Mouse (Mus musculus) forebrain, embryonic 10.5 days (tissue): Measurements from ENCODE around the gene Frs3. TPM values are rescaled to one million over a fixed set of nuclear protein-coding genes. Genes with fewer than 3 reads are reported as not detected.

Source experiments
- DNase-seq: peaks from one replicate; pipeline ENCODE4 v3.0.0-alpha.2; 2017; ENCODE audit warnings: low spot score; ENCODE audit errors: extremely low spot score
- H3K27ac ChIP-seq: fragments of 300-500 bp; sonication (generic); 2 replicates; pipeline ENCODE4 v1.5.1; 2016; ENCODE audit warnings: mild to moderate bottlenecking
- H3K27me3 ChIP-seq: fragments of 300-500 bp; sonication (generic); 2 replicates; pipeline ENCODE4 v1.6.1; 2016; ENCODE audit warnings: mild to moderate bottlenecking; ENCODE audit not compliant: poor library complexity, severe bottlenecking
- H3K36me3 ChIP-seq: fragments of 300-500 bp; sonication (generic); replicated peaks from 2 replicates; pipeline ENCODE4 v1.6.1; 2016; ENCODE audit warnings: mild to moderate bottlenecking, moderate library complexity
- H3K4me1 ChIP-seq: fragments of 300-500 bp; sonication (generic); 2 replicates; pipeline ENCODE4 v1.6.1; 2016
- H3K4me3 ChIP-seq: fragments of 300-500 bp; sonication (generic); 2 replicates; pipeline ENCODE4 v1.5.1; 2016; ENCODE audit warnings: mild to moderate bottlenecking, moderate library complexity
- H3K9me3 ChIP-seq: fragments of 300-500 bp; sonication (generic); 2 replicates; pipeline ENCODE4 v1.6.1; 2016; ENCODE audit warnings: mild to moderate bottlenecking, moderate library complexity
- WGBS: fragments of 180-500 bp; shearing (Covaris S2); methylation state at CpG from one replicate; pipeline ENCODE4 v1.1.7; 2016; 5-methylcytosine and 5-hydroxymethylcytosine counted together
- polyA plus RNA-seq: library from polyadenylated mRNA; unstranded; fragments of >200 nt; fragmentation: Nextera tagmentation; extraction: Ambion mirVana; gene quantifications from 2 replicates; pipeline ENCODE4 v1.2.1, GENCODE M21; 2016

Gene Frs3
- polyA plus RNA-seq, 1 experiment from 2014 or later: 7.5 TPM

DNA sequence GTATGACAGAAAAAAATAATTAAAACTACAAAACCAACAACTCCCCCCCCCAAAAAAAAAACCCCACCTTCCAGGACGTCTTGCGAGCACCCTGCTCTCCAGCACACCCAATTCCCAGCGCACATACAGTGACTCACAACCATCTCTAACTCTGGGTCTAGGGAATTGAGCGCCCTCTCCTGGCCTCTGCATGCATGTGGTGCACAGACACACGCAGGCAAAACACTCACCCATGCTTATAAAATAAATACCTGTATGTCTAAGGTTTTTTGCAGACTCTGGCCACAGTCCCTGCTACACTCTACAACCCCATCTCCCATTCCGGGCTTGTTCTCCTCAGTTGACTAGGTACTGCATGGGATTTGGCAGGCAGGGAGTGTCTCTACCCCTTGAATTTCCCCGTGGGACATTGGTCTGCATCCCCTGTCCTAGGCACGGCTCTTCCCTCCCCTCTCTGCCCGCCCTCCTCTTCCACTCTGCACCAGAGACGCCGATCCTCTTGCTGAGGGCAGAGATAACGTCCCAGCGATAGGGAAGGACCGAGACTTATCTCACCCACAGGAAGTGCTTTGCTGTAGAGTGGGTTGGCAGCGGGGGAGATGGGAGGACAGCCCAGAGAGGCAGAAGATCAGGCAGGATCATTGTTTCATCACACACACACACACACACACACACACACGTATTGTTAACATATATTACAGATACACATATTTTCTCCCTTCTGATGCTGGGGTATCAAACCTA, 54.3 kb downstream of the Frs3 start:
- H3K9me3 ChIP-seq: peaks cover 4% of the 10 kb centered on the region; the same call in 1 of the 2 replicates
- no peak for DNase-seq
- WGBS: 47% methylated on average over 16 of the region's 16 CpGs
- H3K27me3 ChIP-seq: peaks cover 38% of the 10 kb centered on the region
- no peaks in the 10 kb centered on the region for H3K36me3 ChIP-seq
- no peak overlapping the region for H3K27ac ChIP-seq
- no peak overlapping the region for H3K4me3 ChIP-seq
- peaks cover 18% of the 10 kb centered on the region for H3K4me1 ChIP-seq

DNA sequence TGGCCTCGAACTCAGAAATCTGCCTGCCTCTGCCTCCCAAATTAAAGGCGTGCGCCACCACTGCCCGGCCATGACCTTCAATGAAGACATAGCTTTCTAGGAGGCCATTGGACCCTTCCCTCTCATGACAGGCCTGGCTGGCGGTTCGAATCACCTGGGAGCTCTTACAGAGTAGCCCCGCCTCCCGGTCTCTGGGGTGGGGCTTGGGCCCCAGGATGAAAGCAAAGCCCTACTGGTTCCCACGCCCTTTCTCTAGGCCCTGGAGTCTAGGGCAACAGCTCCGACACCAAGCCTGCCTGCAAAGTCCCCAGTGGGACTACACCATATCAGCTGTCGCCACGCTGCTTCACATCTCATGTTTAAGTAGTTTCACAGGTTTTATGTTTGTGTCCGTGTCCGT, 55.3 kb downstream of the Frs3 start:
- no peak overlapping the region for H3K27ac ChIP-seq
- DNase-seq: no peak
- no peak overlapping the region for H3K4me3 ChIP-seq
- peaks cover 4% of the 10 kb centered on the region; the same call in 1 of the 2 replicates for H3K9me3 ChIP-seq
- peaks cover 29% of the 10 kb centered on the region for H3K27me3 ChIP-seq
- H3K4me1 ChIP-seq: peaks cover 9% of the 10 kb centered on the region
- H3K36me3 ChIP-seq: no peaks in the 10 kb centered on the region
- 92% methylated on average over 14 of the region's 14 CpGs for WGBS

DNA sequence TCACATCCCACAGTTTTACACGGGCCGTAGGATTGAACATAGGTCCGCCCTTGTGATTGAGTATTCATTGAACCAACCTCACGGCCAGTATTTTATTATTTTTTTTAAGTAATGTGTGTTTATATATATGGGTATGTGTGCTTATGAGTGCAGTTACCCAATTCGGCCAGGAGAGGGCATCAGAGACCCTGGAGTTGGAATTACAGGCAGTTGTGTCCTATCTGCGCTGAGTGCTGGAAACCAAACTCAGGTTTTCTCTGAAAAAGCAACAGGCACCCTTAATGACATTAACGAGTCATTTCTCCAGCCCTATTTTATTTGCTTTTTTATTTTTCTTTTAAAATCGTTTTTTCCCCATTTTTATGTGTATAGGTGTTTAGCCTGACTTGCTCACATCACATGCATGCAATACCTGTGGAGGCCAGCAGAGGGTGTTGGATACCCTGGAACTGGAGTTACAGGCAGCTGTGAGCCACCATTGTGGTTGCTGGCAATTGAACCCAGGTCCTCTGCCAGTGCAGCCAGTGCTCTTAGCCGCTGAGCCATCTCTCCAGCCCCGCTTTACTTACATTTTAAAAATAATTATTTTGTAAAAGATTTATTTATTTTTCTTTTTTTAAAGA, 56.0 kb downstream of the Frs3 start:
- Histone ChIP-seq H3K4me1 (peaks cover 5% of the 10 kb centered on the region), H3K27me3 (peaks cover 21% of the 10 kb centered on the region), H3K9me3 (peaks cover 4% of the 10 kb centered on the region; the same call in 1 of the 2 replicates), H3K4me3 (no peak overlapping the region), H3K27ac (no peak overlapping the region), H3K36me3 (no peaks in the 10 kb centered on the region)
- DNase-seq: no peak
- 87% methylated on average over 10 of the region's 10 CpGs for WGBS

DNA sequence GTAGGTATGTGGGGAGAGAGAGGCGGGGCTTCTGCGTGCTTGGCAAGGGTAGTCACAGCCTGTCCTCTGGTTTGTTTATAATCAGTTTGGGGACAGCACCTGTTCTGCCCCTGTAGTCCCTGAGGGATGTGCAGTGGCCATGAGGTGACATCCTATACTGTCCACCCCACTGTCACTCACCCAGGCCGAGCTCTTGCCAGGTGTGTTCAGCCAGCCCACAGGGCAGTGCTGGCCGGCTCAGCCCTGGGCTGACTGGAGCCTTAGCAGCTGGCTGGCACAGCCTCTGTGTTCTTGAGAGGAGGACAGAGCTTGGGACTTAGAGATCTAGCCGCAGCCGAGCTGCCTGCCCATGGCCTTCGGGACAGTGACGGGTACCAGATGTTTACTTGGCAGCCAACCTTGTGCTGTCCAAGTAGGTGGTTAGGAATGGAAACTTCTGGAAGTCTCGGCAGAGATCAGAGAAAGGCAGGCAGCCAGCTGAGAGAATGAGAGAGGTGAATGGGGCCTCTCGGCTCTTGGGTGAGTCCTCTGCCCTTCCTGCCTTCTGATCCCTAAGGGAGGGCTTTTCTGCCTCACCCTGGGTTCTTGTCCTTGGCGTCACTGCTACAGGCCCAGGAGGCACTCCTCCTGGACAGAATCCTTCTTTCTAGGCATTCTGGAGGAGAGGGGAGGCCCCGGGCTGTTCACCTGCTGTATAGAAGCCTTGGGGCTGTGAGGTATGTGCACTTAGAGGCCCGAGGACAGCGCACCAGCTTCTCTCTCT, 60.1 kb downstream of the Frs3 start:
- 0 out of 2 replicates have a peak overlapping the region, but pooled peaks have one; percentile 21 for H3K27ac ChIP-seq
- no peak overlapping the region for H3K4me3 ChIP-seq
- H3K36me3 ChIP-seq: no peaks in the 10 kb centered on the region
- H3K4me1 ChIP-seq: 0 out of 2 replicates have a peak, but pooled peaks cover 4% of the 10 kb centered on the region
- no peak for DNase-seq
- H3K9me3 ChIP-seq: peaks cover 4% of the 10 kb centered on the region; the same call in 1 of the 2 replicates
- 78% methylated on average over 14 of the region's 14 CpGs for WGBS
- H3K27me3 ChIP-seq: no peaks in the 10 kb centered on the region

DNA sequence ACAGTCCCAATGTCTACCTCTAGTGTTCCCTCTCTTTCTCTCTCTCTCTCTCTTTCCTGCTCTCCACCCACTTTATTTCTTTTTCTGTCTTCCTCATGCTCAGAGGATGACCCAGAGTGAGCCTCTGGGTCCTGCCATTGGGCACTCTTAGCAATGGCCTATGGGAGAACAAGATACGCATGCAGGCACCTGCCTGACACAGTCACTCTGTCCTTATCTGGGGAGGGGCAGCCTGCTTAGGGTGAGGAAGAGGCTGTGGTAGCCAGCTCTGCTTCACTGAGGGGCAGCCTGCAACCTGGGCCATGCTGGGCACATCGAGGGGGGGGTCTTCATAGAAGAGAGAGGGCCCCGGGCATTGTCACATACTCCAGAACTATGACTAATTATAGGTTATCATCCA, 60.8 kb downstream of the Frs3 start:
- WGBS: 78% methylated on average over 3 of the region's 3 CpGs
- Histone ChIP-seq H3K27ac (no peak overlapping the region), H3K27me3 (no peaks in the 10 kb centered on the region), H3K4me1 (0 out of 2 replicates have a peak, but pooled peaks cover 4% of the 10 kb centered on the region), H3K4me3 (no peak overlapping the region), H3K36me3 (no peaks in the 10 kb centered on the region), H3K9me3 (peaks cover 4% of the 10 kb centered on the region; the same call in 1 of the 2 replicates)
- no peak for DNase-seq

DNA sequence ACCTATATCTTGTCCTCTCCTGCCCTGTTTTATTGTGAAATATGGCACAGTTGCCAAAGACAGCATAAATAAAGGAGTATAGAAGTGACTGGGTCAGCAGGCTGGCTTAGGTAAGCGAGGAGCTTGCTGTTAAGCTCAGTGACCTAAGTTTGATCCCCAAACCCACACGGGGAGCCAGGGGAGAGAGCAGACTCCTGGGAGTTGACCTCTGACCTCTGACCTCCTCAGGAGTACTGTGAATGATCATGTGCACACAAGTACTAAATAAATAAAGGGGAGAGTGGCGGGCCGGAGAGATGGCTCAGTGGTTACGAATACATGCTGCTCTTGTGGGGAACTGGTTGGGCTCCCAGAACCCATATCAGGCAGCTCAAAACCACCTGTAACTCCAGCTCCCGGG, 61.3 kb downstream of the Frs3 start:
- H3K4me1 ChIP-seq: 0 out of 2 replicates have a peak, but pooled peaks cover 4% of the 10 kb centered on the region
- no peak overlapping the region for H3K27ac ChIP-seq
- no peaks in the 10 kb centered on the region for H3K9me3 ChIP-seq
- H3K4me3 ChIP-seq: no peak overlapping the region
- DNase-seq: no peak
- no peaks in the 10 kb centered on the region for H3K27me3 ChIP-seq
- no peaks in the 10 kb centered on the region for H3K36me3 ChIP-seq
- WGBS: 64% methylated on average over 6 of the region's 6 CpGs

DNA sequence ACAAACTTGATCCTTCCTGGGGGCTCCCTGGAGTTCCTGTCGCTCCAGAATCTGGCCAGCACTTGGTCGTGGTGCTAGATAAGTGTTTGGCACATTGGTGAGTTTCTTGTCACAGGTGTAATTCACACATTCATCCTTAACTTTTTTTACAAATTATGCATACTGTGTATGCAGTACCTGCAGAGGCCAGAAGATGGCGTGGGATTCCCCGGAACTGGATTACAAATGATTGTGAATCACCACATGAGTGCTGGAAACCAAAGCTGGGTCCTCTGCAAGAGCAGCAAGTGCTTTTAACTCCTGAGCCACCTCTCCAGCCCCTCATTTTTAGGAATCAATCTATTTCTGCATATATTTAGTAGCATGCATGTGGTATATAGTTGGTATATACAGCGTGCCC, 63.0 kb downstream of the Frs3 start:
- Histone ChIP-seq H3K4me3 (no peak overlapping the region), H3K27ac (no peak overlapping the region), H3K36me3 (no peaks in the 10 kb centered on the region), H3K4me1 (peaks cover 9% of the 10 kb centered on the region; the same call in 1 of the 2 replicates), H3K27me3 (no peaks in the 10 kb centered on the region), H3K9me3 (no peaks in the 10 kb centered on the region)
- no peak for DNase-seq
- WGBS: 77% methylated on average over 5 of the region's 5 CpGs

DNA sequence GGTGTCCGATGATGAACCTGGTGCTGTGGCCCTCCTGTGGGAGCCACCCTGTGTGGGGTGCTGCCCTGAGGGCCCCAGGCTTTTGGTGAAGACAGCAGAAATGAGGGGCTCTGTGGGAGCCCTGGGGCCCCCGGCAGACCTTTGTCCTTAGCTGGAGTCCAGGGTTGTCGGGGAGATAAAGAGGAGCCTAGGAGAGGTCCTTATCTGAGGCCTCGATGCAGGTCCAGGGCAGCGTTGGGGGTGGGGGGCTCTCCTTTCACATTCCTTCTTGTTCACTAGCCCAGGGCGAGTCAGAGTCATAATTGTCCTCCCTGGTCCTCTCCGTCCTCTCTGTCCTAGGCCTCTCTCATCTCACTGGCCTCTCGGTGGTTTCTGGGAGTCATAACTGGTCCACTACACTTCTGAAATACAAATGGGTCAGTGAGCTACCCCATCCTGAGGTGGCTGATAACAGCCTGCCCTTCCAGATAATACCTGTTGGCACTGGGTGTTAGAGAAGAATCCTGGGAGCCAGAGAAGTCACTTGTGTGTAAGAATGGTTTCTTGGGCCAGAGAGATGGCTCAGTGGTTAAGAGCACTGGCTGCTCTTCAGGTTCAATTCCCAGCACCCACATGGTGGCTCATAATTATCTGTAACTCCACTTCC, 64.4 kb downstream of the Frs3 start:
- Histone ChIP-seq H3K27me3 (no peaks in the 10 kb centered on the region), H3K27ac (no peak overlapping the region), H3K4me3 (no peak overlapping the region), H3K36me3 (no peaks in the 10 kb centered on the region), H3K4me1 (peaks cover 11% of the 10 kb centered on the region; the same call in 1 of the 2 replicates), H3K9me3 (no peaks in the 10 kb centered on the region)
- DNase-seq: no peak
- 90% methylated on average over 8 of the region's 8 CpGs for WGBS

Other genes starting within 250 kb of the Frs3 start
- 32.5 and 33.3 TPM in 2 replicates for gene Taf8, start 186.7 kb upstream of the Frs3 start, polyA plus RNA-seq
- 296 and 313 TPM in 2 replicates for gene Ccnd3, start 184.0 kb upstream of the Frs3 start, polyA plus RNA-seq
- gene Bysl, start 77.5 kb upstream of the Frs3 start, polyA plus RNA-seq: 43.2 and 45.4 TPM in 2 replicates
- gene Med20, start 77.4 kb upstream of the Frs3 start, polyA plus RNA-seq: 43.4 and 47.5 TPM in 2 replicates
- gene Gm20517, start 77.4 kb upstream of the Frs3 start, polyA plus RNA-seq: 1.5 and 1.9 TPM in 2 replicates
- gene Usp49, start 58.3 kb upstream of the Frs3 start, polyA plus RNA-seq: 5.0 and 6.0 TPM in 2 replicates
- 362 and 379 TPM in 2 replicates for gene Tomm6, start 644 bp upstream of the Frs3 start, polyA plus RNA-seq
- gene Gm21981, start 5.4 kb downstream of the Frs3 start, polyA plus RNA-seq: 0.14 and 0.22 TPM in 2 replicates
- 0.70 and 0.90 TPM in 2 replicates for gene Prickle4, start 5.7 kb downstream of the Frs3 start, polyA plus RNA-seq
- not detected in 2 replicates for gene Pgc, start 37.8 kb downstream of the Frs3 start, polyA plus RNA-seq
- gene Tfeb, start 48.0 kb downstream of the Frs3 start, polyA plus RNA-seq: 1.9 and 2.2 TPM in 2 replicates
- gene Mdfi, start 145.7 kb downstream of the Frs3 start, polyA plus RNA-seq: 13.1 and 13.2 TPM in 2 replicates
- gene Foxp4, start 235.6 kb downstream of the Frs3 start, polyA plus RNA-seq: 16.6 and 18.0 TPM in 2 replicates